Mouse (Mus musculus) 3T3-L1 (cell line): ENCODE results near the gene Gm8879.
"Not testable (repeated sequence)": the region's sequence is repeated elsewhere in the genome, so short reads cannot be mapped to it uniquely, and the experiment has no call there.

Experiments
- DNase-seq: peaks from one replicate; pipeline ENCODE4 v3.0.0-alpha.2; 2015; ENCODE audit warnings: low read depth, low spot score

Gm8879 gene

DNA sequence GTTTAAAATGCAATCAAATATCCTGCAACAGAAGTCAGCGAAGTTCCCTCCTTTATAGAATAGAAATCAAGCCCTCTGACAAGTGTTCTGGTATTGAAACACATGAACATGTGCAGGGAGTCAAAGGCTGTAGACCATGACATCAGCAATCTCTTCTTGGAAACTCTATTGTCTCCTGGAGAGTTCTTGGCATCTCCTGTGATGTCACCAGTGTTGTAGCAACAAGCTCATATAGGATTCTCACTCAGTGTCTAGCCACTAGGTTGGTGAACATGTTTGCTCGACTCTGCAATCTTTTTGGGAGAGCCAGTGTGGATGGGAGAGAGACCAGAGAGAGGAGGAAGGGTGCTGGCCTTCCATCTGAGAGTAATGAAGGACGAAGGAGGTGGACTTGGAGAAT is at the start of gene Gm8879:
Gene Gm8879, plus strand, starts transcription at position 301 of the 400 bp plus-strand sequence.
- DNase-seq = not testable (repeated sequence)

DNA sequence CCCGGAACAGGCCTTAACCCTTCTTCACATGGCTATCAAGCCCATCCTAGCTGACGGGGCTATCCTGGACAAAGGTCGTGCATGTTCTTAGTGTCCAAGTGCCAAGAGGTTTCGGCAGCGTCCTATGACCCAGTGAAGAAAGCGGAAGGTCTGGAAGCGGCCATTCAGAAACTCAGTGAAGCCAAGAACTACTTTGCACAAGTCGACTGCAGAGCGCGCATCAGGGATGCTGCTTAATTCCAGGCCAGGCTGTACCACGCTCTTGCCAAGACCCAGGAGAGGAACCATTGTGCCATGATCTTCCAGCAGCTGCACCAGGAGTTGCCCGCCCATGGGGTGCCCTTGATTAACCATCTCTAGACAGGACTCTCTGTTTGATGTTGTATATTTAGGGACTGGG is 10.6 kb downstream of the Gm8879 start:
- DNase-seq = not testable (repeated sequence)
